Mouse (Mus musculus): ENCODE measurements at regions not wholly inside any gene's neighbourhood (a gene's known extent, or its start where the extent isn't known, plus 50 kb on each side); places are given as distances from the start of the nearest gene placed in this dataset.

DNA sequence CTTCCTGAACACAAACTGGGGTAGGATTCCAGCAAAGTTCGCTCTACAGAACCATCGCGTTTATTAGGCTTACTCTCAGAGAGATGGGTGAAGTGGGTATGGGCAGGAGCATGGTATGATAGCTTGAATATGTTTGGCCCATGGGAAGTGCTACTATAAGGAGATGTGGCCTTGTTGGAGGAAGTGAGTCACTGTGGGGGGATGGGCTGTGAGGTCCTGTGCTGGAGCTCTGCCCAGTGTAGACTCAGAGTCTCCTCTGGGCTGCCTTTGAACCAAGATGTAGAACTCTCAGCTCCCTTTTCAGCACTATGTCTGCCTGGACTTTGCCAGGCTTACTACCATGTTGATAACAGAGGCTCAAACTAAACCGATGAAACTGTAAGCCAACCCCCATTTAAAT lies 112.5 kb upstream of the Srsf6 start:
- TF ChIP-seq CTCF (IDR thresholded peaks at IDR 0.05; ENCODE audit: borderline replicate concordance, extremely low read depth, insufficient read depth, insufficient read length) (no peak), POLR2A (IDR thresholded peaks at IDR 0.05; ENCODE audit: borderline replicate concordance, extremely low read depth, insufficient read depth, insufficient read length, poor library complexity, severe bottlenecking) (no peak)
